Mouse (Mus musculus) heart, postnatal 0 days (tissue): ENCODE data around the gene Nlgn1.

Source experiments
- CTCF ChIP-seq: IDR thresholded peaks from 2 replicates; pipeline ENCODE4 v1.5.1; 2016; ENCODE audit warnings: antibody characterized with exemption, control low read depth, low read depth
- EP300 ChIP-seq: IDR thresholded peaks from 2 replicates; pipeline ENCODE4 v1.6.1; 2016; ENCODE audit warnings: antibody characterized with exemption, low read depth

DNA sequence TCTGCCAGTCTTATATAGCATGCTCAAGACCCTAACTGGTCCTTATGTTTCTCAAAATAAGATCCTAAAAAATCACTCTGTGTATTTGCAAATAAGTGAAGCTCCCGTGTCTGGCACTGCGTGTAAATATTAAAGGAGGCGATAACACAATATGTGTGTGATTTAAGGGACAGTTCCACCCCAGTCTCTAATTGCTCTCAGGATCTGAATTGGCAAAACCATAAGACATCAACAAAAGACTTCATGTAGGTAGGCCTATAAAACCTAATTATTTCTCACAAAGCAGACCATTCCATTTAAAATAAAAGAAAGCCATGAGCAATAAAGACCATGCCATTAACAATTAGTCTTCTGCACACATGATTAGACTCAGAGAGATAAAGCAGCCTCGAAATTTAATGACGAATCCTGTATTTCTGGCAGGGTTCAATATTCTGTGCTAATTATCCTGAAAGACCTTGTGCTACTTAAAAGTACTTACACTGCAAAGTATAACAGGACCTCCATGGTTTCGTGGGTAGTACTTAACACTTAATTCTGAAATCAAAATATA is 310.6 kb downstream of the Nlgn1 start:
- TF ChIP-seq CTCF (no peak), EP300 (no peak)
